Mouse (Mus musculus) G1E (cell line): ENCODE data around the gene Tmub2.

Experiments
- CTCF ChIP-seq: IDR thresholded peaks from 2 replicates; pipeline ENCODE4 v1.5.1; 2012; ENCODE audit warnings: low read depth, low read length, inconsistent platforms, mixed read lengths
- GATA1 ChIP-seq: IDR thresholded peaks from 2 replicates; pipeline ENCODE4 v1.6.1; 2012; ENCODE audit warnings: borderline replicate concordance, low read length, inconsistent platforms, mixed read lengths

DNA sequence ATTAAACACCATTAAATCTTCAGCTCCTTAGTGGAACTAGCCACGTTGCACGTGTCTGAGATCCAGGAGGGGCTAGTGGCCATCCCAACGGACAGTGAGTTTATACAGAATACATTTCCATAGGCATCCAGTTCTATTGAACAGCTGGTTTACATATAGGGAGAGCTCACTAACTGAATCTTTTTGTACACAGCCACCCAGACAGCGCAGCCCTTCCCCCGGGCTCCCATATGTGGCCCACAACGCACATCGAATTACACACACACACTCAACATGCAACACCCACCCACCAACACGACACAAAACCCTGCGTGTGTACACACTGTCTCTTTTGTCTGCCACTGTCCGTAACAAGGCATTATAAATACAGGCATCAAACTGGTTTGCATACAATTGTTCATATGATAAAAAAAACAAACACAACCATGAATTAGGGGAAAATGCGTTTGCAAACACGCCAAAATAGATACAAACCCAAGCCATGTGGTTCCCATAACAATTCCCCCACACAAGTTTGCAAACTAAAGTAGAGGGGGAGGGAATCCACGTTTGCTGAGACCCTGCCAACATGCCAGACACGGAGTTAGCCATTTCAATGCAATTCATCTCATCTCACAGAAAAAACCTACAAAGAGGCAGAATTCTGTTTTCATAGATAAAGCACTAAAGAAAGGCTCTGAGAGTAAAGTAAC lies 39.0 kb upstream of the Tmub2 start:
- no peak for TF ChIP-seq CTCF
- no peak for TF ChIP-seq GATA1
